Comparison of ENCODE assay signal across 8 mouse cellular contexts in genomic region chr4:126467721-126468284, GRCm38 (mm10). TPM values are rescaled to one million over a fixed set of nuclear protein-coding genes. Genes with fewer than 3 reads are reported as not detected.
DNase-seq lines count a peak whose midpoint lies in the region; ATAC-seq and TF ChIP-seq lines count a peak whose summit lies in the region.

No protein-coding gene starts in this region.

- H3K79me2 ChIP-seq in macrophage (ENCODE audit: inconsistent target): peaks cover 39% of the 10 kb centered on the region; the same call in 1 of the 2 replicates

- peak overlapping the region; percentile 99 for H3K9ac ChIP-seq in forebrain, embryonic 16.5 days (replicated peaks; ENCODE audit: low read depth, low read length)
- peak overlapping the region; percentile 94 for H3K9ac ChIP-seq in hindbrain, embryonic 11.5 days (ENCODE audit: low read depth, low read length)

- peaks cover 45% of the 10 kb centered on the region for H3K4me1 ChIP-seq in forebrain, embryonic 16.5 days (replicated peaks; ENCODE audit: control insufficient read depth, insufficient read depth, low read length)
- peaks cover 9% of the 10 kb centered on the region; the same call in 1 of the 2 replicates for H3K4me1 ChIP-seq in hindbrain, embryonic 11.5 days (replicated peaks; ENCODE audit: control insufficient read depth, insufficient read depth, low read length)

- H3K27ac ChIP-seq in forebrain, embryonic 16.5 days (ENCODE audit: low read length): peak overlapping the region; percentile 98
- H3K27ac ChIP-seq in hindbrain, embryonic 11.5 days (ENCODE audit: low read depth, low read length): peak overlapping the region; percentile 95
- H3K27ac ChIP-seq in macrophage: peak overlapping the region; percentile 40

- no peaks in the 10 kb centered on the region for H3K9me3 ChIP-seq in forebrain, embryonic 16.5 days (ENCODE audit: control insufficient read depth, low read length)
- H3K9me3 ChIP-seq in hindbrain, embryonic 11.5 days (ENCODE audit: control insufficient read depth, low read length): no peaks in the 10 kb centered on the region

- peak; percentile 9 for DNase-seq in Patski (ENCODE audit: low read depth, low spot score)
- peak; percentile 54 to 63 for DNase-seq in cerebellum, adult 18-20 months
- peak; percentile 86 for DNase-seq in hindbrain, embryonic 11.5 days (ENCODE audit: low spot score)
- DNase-seq in layer of hippocampus, postnatal 36 days: peak; percentile 51 to 52
- DNase-seq in right cerebral cortex, adult 18-20 months: peak; percentile 34
- DNase-seq in urinary bladder, postnatal 25 days (ENCODE audit: low spot score): peak; percentile 42

- ATAC-seq in Patski: peak; percentile 37
- peak; percentile 52 for ATAC-seq in forebrain, embryonic 16.5 days
- peak; percentile 66 for ATAC-seq in hindbrain, embryonic 11.5 days (ENCODE audit: low FRiP score)

- POLR2A ChIA-PET in Patski (lab: Charles Lee): no interaction called here

- TF ChIP-seq CTCF in Patski (IDR thresholded peaks at IDR 0.05): no peak

- no peaks in the 10 kb centered on the region for H3K36me3 ChIP-seq in forebrain, embryonic 16.5 days (ENCODE audit: control insufficient read depth, insufficient read depth)
- no peaks in the 10 kb centered on the region for H3K36me3 ChIP-seq in hindbrain, embryonic 11.5 days (ENCODE audit: control insufficient read depth, insufficient read depth, low read length)
- H3K36me3 ChIP-seq in macrophage (ENCODE audit: inconsistent target): no peaks in the 10 kb centered on the region

- CTCF ChIA-PET in Patski (lab: Charles Lee): interaction anchor here (1.0 kb wide), 1 partner anchor 14 kb away, joined by 5 read pairs; no protein-coding TSS in a partner anchor

- peak overlapping the region; percentile 80 for H3K4me2 ChIP-seq in forebrain, embryonic 16.5 days (ENCODE audit: low read length)
- H3K4me2 ChIP-seq in hindbrain, embryonic 11.5 days (replicated peaks; ENCODE audit: low read depth, low read length): peak overlapping the region; percentile 60

- in situ Hi-C loops in Patski (cut with MboI; ENCODE audit: low pct_unique_long_range_greater_than_20kb): no loop called here

- peaks cover 3% of the 10 kb centered on the region for H3K27me3 ChIP-seq in Patski
- no peaks in the 10 kb centered on the region for H3K27me3 ChIP-seq in forebrain, embryonic 16.5 days (replicated peaks; ENCODE audit: control insufficient read depth, insufficient read depth, low read length)
- no peaks in the 10 kb centered on the region for H3K27me3 ChIP-seq in hindbrain, embryonic 11.5 days (ENCODE audit: control insufficient read depth, insufficient read depth, low read length)

- 0% methylated on average over 21 of the region's 25 CpGs for WGBS in forebrain, embryonic 16.5 days
- under 1% methylated on average over 22 of the region's 25 CpGs for WGBS in hindbrain, embryonic 11.5 days
- WGBS in macrophage (ENCODE audit: missing documents): 4% methylated on average over 19 of the region's 25 CpGs

- peak overlapping the region; percentile 96 for H3K4me3 ChIP-seq in forebrain, embryonic 16.5 days (replicated peaks; ENCODE audit: low read length)
- H3K4me3 ChIP-seq in hindbrain, embryonic 11.5 days (ENCODE audit: low read depth, low read length): peak overlapping the region; percentile 82
- peak overlapping the region; percentile 93 for H3K4me3 ChIP-seq in macrophage (ENCODE audit: inconsistent target)

RNA-seq across cellular contexts. Expression of gene Ago1, which starts 0.6 kb away (rescaled TPM):
- 23.5 TPM for polyA plus RNA-seq in Patski (2021)
- 14.9 and 16.1 TPM in 2 replicates for polyA plus RNA-seq in forebrain, embryonic 16.5 days (2015; fragmentation: Nextera tagmentation; extraction: Ambion mirVana)
- polyA plus RNA-seq in hindbrain, embryonic 11.5 days (2014; fragmentation: Nextera tagmentation; extraction: Ambion mirVana): 29.9 and 37.9 TPM in 2 replicates
- total RNA-seq in layer of hippocampus, postnatal 36 days (2021): 10 to 100 TPM; 60.0 to 60.5 TPM
- total RNA-seq in macrophage (2018; cell fraction: chromatin; rRNA removed): 10 to 100 TPM; 16.2 to 79.8 (median 40.8) TPM
- 10 to 100 TPM; 21.3 to 35.5 (median 30.3) TPM for total RNA-seq in macrophage (2018; cell fraction: cytosol; rRNA removed)
- 10 to 100 TPM; 19.9 to 53.9 (median 31.0) TPM for total RNA-seq in macrophage (2018; cell fraction: nucleus; rRNA removed)
- 20.9 to 22.7 TPM (median 22.2 TPM) in 3 replicates for polyA plus RNA-seq in macrophage (2018)

RNA-seq across cellular contexts. Expression of gene Ago3, which starts 38.4 kb away (rescaled TPM):
- polyA plus RNA-seq in Patski (2021): 2.3 TPM
- 16.1 and 18.7 TPM in 2 replicates for polyA plus RNA-seq in forebrain, embryonic 16.5 days (2015; fragmentation: Nextera tagmentation; extraction: Ambion mirVana)
- 14.4 and 16.1 TPM in 2 replicates for polyA plus RNA-seq in hindbrain, embryonic 11.5 days (2014; fragmentation: Nextera tagmentation; extraction: Ambion mirVana)
- total RNA-seq in layer of hippocampus, postnatal 36 days (2021): 10 to 100 TPM; 37.5 to 45.4 TPM
- 100 to 1,000 TPM in 25 of 26 experiments, 10 to 100 TPM in 1; 99.3 to 401 (median 134) TPM for total RNA-seq in macrophage (2018; cell fraction: chromatin; rRNA removed)
- 10 to 100 TPM in 24 of 26 experiments, 1 to 10 TPM in 2; 8.6 to 37.0 (median 20.0) TPM for total RNA-seq in macrophage (2018; cell fraction: cytosol; rRNA removed)
- 100 to 1,000 TPM in 13 of 26 experiments, 10 to 100 TPM in 13; 55.4 to 284 (median 101) TPM for total RNA-seq in macrophage (2018; cell fraction: nucleus; rRNA removed)
- polyA plus RNA-seq in macrophage (2018): 9.3 to 11.7 TPM (median 9.4 TPM) in 3 replicates

Comparison
In these comparisons a context has a peak if more than half of its experiments do, and no peak if none do; other contexts are left out.
1. Peak in every context shown above with its lines: DNase-seq, ATAC-seq, H3K4me3 ChIP-seq and H3K27ac ChIP-seq.
2. DNase-seq: peak in every context shown above with its lines; median percentile 86 in hindbrain, embryonic 11.5 days; 58 in cerebellum, adult 18-20 months; 52 in layer of hippocampus, postnatal 36 days; 42 in urinary bladder, postnatal 25 days; 34 in right cerebral cortex, adult 18-20 months; 9 in Patski.
3. H3K27ac ChIP-seq: peak in every context shown above with its lines; median percentile 98 in forebrain, embryonic 16.5 days; 95 in hindbrain, embryonic 11.5 days; 40 in macrophage.